Mouse (Mus musculus) neural tube, embryonic 15.5 days (tissue): ENCODE results near the gene Dab1. TPM values are rescaled to one million over a fixed set of nuclear protein-coding genes. Genes with fewer than 3 reads are reported as not detected.

Experiments
- ATAC-seq: fragments of 200-750 bp; cut with Nextera tagmentation; 2 replicates; pipeline ENCODE4 v1.8.0; 2017; ENCODE audit warnings: mild to moderate bottlenecking, moderate TSS enrichment, moderate library complexity; ENCODE audit not compliant: low FRiP score
- H3K27ac ChIP-seq: fragments of 300-500 bp; sonication (generic); replicated peaks from 2 replicates; pipeline ENCODE4 v1.5.1; 2015; ENCODE audit warnings: mild to moderate bottlenecking, inconsistent platforms
- H3K27me3 ChIP-seq: fragments of 300-500 bp; sonication (generic); replicated peaks from 2 replicates; pipeline ENCODE4 v1.6.1; 2015; ENCODE audit warnings: inconsistent platforms
- H3K36me3 ChIP-seq: fragments of 300-500 bp; sonication (generic); 2 replicates; pipeline ENCODE4 v1.6.1; 2015; ENCODE audit warnings: inconsistent platforms
- H3K4me1 ChIP-seq: fragments of 300-500 bp; sonication (generic); 2 replicates; pipeline ENCODE4 v1.6.1; 2015; ENCODE audit warnings: inconsistent platforms
- H3K4me2 ChIP-seq: fragments of 300-500 bp; sonication (generic); 2 replicates; pipeline ENCODE4 v1.6.1; 2015; ENCODE audit warnings: inconsistent platforms, mild to moderate bottlenecking, moderate library complexity
- H3K4me3 ChIP-seq: fragments of 300-500 bp; sonication (generic); replicated peaks from 2 replicates; pipeline ENCODE4 v1.5.1; 2015; ENCODE audit warnings: mild to moderate bottlenecking, inconsistent platforms
- H3K9ac ChIP-seq: fragments of 300-500 bp; sonication (generic); replicated peaks from 2 replicates; pipeline ENCODE4 v1.6.1; 2015; ENCODE audit warnings: mild to moderate bottlenecking, inconsistent platforms
- H3K9me3 ChIP-seq: fragments of 300-500 bp; sonication (generic); replicated peaks from 2 replicates; pipeline ENCODE4 v1.6.1; 2016; ENCODE audit warnings: inconsistent platforms
- WGBS: fragments of 180-500 bp; shearing (Covaris S2); methylation state at CpG from one replicate; pipeline ENCODE4 v1.1.7; 2015; ENCODE audit warnings: mixed read lengths; 5-methylcytosine and 5-hydroxymethylcytosine counted together
- polyA plus RNA-seq: library from polyadenylated mRNA; unstranded; fragments of >200 nt; fragmentation: Nextera tagmentation; extraction: Ambion mirVana; gene quantifications from 2 replicates; pipeline ENCODE4 v1.2.1, GENCODE M21; 2015

Gene Dab1
- polyA plus RNA-seq, 1 experiment from 2014 or later: 57.9 TPM

DNA sequence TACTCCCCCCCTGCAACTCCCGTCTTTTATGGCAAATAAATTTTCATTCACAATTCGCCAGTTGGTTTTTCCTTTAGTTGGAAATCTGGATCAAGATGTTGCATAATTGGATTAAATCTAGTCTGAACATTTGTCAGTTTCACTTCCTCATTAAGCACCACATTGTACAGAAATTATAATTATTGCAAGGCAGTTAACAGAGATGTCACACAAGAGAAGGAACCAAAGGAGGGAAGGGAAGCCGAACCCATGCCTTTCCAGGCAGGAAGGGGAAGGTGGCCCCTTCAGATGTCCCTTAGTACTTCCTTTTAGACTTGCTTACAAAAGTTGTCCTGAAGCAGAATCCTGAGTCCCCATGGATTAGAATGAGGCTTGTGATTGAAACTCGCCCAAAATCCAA is 1078.5 kb downstream of the Dab1 start:
- no peak overlapping the region for H3K27ac ChIP-seq
- H3K9me3 ChIP-seq: no peaks in the 10 kb centered on the region
- no peak overlapping the region for H3K4me3 ChIP-seq
- no peaks in the 10 kb centered on the region for H3K36me3 ChIP-seq
- 55% methylated on average over 4 of the region's 4 CpGs for WGBS
- no peak overlapping the region for H3K9ac ChIP-seq
- no peak overlapping the region for H3K4me2 ChIP-seq
- no peak for ATAC-seq
- peaks cover 15% of the 10 kb centered on the region for H3K4me1 ChIP-seq
- 0 out of 2 replicates have a peak, but pooled peaks cover 2% of the 10 kb centered on the region for H3K27me3 ChIP-seq

DNA sequence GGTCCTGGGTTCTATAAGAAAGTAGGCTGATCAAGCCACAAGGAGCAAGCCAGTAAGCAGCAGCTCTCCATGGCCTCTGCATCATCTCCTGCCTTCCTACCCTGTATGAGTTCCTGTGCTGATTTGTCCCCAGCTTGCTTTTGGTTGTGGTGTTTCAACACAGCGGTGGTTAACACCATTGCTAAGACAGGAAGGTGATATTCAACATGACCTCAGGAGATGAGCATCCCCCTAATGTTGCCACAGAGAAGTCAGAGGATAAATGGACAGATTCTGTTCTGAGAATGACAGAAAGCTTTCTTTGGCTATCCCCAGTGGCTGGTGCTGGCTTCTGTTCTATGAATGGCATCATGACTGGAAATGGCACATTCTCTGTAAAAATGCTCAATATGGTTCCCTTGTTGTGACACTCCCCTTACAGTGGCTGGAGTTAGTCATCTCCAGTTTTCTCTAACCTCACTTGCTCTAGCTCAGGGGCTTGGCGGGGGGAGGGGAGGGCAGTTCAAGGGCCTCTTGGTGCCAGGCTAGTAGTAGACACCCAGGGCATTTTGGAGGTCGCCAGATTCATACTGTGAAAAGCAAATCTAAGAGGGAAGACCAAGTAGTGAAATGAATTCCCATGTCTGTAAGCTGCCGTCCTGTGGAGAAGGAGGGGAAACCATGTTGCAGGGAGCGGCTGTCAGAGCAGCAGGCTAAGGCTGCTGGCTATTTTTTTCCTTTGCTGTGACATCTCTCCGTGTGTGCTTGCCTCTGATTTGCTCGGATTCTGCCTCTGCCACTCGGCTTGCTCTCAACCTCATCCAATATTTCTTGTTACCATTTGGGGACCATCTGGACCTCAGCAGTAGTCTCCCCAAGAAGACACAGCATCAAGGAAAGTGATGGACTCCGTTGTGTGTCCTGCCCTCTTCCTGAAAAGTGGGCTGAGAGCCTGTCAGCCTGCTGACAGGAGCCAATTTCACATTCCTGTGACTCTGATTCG is 1086.8 kb downstream of the Dab1 start:
- peaks cover 10% of the 10 kb centered on the region; the same call in 1 of the 2 replicates for H3K27me3 ChIP-seq
- no peaks in the 10 kb centered on the region for H3K9me3 ChIP-seq
- no peaks in the 10 kb centered on the region for H3K36me3 ChIP-seq
- H3K4me2 ChIP-seq: no peak overlapping the region
- H3K4me1 ChIP-seq: peaks cover 18% of the 10 kb centered on the region
- no peak overlapping the region for H3K4me3 ChIP-seq
- ATAC-seq: no peak
- WGBS: 75% methylated on average over 10 of the region's 10 CpGs
- H3K9ac ChIP-seq: no peak overlapping the region
- H3K27ac ChIP-seq: no peak overlapping the region

GRCm38 (mm10) chr4:104712338-104713083 is 1093.4 kb downstream of the Dab1 start:
- WGBS: 78% methylated on average over 15 of the region's 15 CpGs
- Histone ChIP-seq H3K9ac (no peak overlapping the region), H3K9me3 (no peaks in the 10 kb centered on the region), H3K27ac (no peak overlapping the region), H3K36me3 (no peaks in the 10 kb centered on the region), H3K4me2 (no peak overlapping the region), H3K4me1 (peaks cover 9% of the 10 kb centered on the region), H3K27me3 (peaks cover 10% of the 10 kb centered on the region; the same call in 1 of the 2 replicates), H3K4me3 (no peak overlapping the region)
- no peak for ATAC-seq

DNA sequence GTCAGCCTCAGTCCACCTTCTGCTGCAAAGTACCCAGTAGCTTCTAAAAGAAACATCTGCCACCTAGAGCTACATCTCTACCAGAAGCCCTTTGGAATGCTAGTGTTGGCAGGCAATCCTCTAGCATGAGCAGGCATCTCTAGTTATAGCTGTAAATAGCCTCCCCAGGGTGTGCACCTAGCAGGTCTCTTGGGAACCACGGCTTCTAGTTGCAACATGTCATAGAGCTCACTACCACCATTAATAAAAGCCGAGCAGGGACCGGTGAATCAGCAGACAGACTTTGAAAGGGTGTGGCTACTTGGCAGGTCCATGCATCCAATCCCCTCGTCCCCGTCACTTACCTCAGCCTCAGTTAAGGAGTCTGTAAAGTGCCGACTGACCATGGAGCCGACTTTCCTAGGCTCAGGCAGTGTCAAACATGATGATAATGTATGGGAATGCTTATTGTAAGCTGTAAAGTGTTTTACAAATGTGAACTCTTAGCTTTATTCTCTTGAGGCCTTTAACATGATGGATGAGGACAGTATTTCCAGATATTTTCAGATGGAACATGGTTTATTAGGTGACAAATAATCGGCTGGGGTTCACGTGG is 1095.9 kb downstream of the Dab1 start:
- 66% methylated on average over 9 of the region's 9 CpGs for WGBS
- H3K9ac ChIP-seq: no peak overlapping the region
- H3K27ac ChIP-seq: no peak overlapping the region
- H3K9me3 ChIP-seq: no peaks in the 10 kb centered on the region
- H3K4me3 ChIP-seq: no peak overlapping the region
- H3K4me2 ChIP-seq: no peak overlapping the region
- H3K36me3 ChIP-seq: no peaks in the 10 kb centered on the region
- H3K4me1 ChIP-seq: peaks cover 20% of the 10 kb centered on the region
- no peaks in the 10 kb centered on the region for H3K27me3 ChIP-seq
- ATAC-seq: no peak

GRCm38 (mm10) chr4:104715857-104716256 is 1096.7 kb downstream of the Dab1 start:
- Histone ChIP-seq H3K9ac (no peak overlapping the region), H3K27me3 (no peaks in the 10 kb centered on the region)

DNA sequence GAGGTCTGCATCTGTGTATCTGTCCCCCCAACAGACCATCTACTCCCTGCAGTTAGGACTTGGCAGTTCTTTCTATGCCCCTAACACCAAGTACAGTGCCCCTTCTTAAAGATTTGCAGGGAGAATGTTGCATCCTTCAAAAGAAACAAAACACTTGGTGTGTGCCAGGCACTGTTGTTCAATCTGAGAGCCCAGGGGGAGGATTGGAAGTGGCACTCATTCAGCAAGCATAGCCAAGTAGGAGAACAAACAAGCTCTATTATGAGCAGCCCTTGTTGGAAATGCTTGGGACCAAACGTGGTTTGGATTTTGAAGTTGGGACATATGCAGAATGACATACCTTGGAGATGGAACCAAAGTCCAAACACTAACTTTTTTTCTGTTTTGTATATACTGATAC is 1097.3 kb downstream of the Dab1 start:
- no peak overlapping the region for H3K4me3 ChIP-seq
- 44% methylated on average over 1 of the region's 1 CpGs for WGBS
- no peaks in the 10 kb centered on the region for H3K9me3 ChIP-seq
- H3K27me3 ChIP-seq: no peaks in the 10 kb centered on the region
- ATAC-seq: no peak
- peaks cover 18% of the 10 kb centered on the region for H3K4me1 ChIP-seq
- no peaks in the 10 kb centered on the region for H3K36me3 ChIP-seq
- no peak overlapping the region for H3K9ac ChIP-seq
- H3K27ac ChIP-seq: no peak overlapping the region
- no peak overlapping the region for H3K4me2 ChIP-seq

More at GRCm38 (mm10) chr4:104715857-104716256, 1096.7 kb downstream of the Dab1 start:
- H3K4me1 ChIP-seq: peaks cover 18% of the 10 kb centered on the region
- no peak overlapping the region for H3K27ac ChIP-seq
- ATAC-seq: no peak
- WGBS: 69% methylated on average over 6 of the region's 6 CpGs
- H3K4me2 ChIP-seq: no peak overlapping the region
- H3K36me3 ChIP-seq: no peaks in the 10 kb centered on the region
- no peaks in the 10 kb centered on the region for H3K9me3 ChIP-seq
- no peak overlapping the region for H3K4me3 ChIP-seq

DNA sequence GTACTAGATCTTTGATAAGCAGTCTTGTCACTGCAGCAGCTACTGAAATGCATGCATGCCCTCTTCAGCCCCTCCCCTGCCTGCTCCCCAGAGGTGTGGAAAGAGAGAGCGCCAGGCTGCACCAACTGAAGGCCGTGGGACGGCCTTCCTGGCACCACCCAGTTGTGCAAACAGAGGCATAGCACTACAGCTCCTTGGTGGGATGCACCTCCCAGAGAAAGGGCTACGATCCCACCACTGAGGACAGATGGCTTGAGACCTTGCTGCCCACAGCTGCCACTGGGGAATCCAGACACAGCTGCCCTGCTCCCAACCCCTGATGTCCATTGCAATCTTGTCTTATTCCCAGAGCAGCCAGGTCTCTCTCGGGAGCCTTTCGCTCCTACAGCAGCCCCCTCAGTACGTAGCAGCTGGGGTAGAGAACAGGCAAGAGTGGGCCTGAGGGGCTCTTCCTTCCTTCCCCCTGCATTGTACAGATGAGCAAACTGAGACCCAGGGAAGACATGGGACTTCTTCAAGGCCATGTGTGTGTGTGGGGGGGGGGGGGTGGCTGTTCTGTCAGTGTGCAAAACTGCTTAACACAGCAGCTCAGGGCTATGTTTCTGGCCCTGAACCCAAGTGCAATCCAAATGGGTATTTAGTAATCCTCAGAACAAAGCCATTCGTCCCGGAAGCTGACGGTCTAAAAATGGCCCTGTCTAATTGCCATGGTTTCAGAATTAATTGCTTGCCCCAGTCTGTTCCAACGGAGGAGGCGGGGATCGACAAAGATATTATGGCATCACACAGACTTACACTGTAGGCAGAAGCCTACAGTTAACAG is 1100.0 kb downstream of the Dab1 start:
- Histone ChIP-seq H3K36me3 (no peaks in the 10 kb centered on the region), H3K9ac (no peak overlapping the region), H3K27ac (no peak overlapping the region), H3K9me3 (no peaks in the 10 kb centered on the region), H3K4me3 (no peak overlapping the region), H3K27me3 (no peaks in the 10 kb centered on the region), H3K4me1 (peaks cover 28% of the 10 kb centered on the region), H3K4me2 (no peak overlapping the region)
- WGBS: 23% methylated on average over 13 of the region's 13 CpGs
- no peak for ATAC-seq

- H3K4me1 ChIP-seq: peaks cover 32% of the 10 kb centered on the region
- no peaks in the 10 kb centered on the region for H3K9me3 ChIP-seq
- WGBS: 54% methylated on average over 6 of the region's 6 CpGs
- no peak overlapping the region for H3K9ac ChIP-seq
- no peaks in the 10 kb centered on the region for H3K27me3 ChIP-seq
- H3K4me3 ChIP-seq: no peak overlapping the region
- ATAC-seq: 0 out of 2 replicates have a peak, but pooled peaks have one; percentile 56
- H3K4me2 ChIP-seq: no peak overlapping the region
- H3K27ac ChIP-seq: peak overlapping the region; percentile 24; the same call in 1 of the 2 replicates
- H3K36me3 ChIP-seq: no peaks in the 10 kb centered on the region
These were observed 1104.4 kb downstream of the Dab1 start for GRCm38 (mm10) chr4:104723527-104724045.

DNA sequence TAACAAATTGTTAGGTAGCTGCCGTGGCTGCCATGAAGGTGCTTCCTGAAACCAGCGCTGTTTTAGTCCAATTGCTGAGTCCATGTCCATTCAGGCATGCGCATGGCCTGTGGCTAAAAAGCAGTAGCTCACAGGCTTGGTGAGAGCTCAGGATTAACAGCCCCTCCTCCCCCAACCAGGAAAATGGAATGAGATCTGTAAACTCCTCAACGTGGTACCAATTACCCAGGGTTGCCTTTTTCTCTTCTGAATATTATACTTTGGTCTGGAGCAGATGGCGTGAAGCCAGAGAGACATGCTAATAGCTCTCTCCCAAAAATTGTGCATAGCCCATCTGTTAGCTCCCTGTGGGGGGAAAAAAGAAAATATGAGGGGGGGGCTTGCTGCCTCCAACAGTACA is 1105.1 kb downstream of the Dab1 start:
- ATAC-seq: no peak
- Histone ChIP-seq H3K27ac (peak overlapping the region; percentile 24), H3K27me3 (no peaks in the 10 kb centered on the region), H3K4me3 (no peak overlapping the region), H3K4me2 (no peak overlapping the region), H3K9me3 (no peaks in the 10 kb centered on the region), H3K9ac (no peak overlapping the region), H3K36me3 (no peaks in the 10 kb centered on the region), H3K4me1 (peaks cover 27% of the 10 kb centered on the region)
- WGBS: 51% methylated on average over 5 of the region's 5 CpGs

GRCm38 (mm10) chr4:104725673-104726072 is 1106.5 kb downstream of the Dab1 start:
- Histone ChIP-seq H3K9me3 (no peaks in the 10 kb centered on the region), H3K27me3 (no peaks in the 10 kb centered on the region), H3K9ac (no peak overlapping the region), H3K4me1 (peaks cover 14% of the 10 kb centered on the region), H3K4me2 (no peak overlapping the region), H3K27ac (no peak overlapping the region), H3K36me3 (no peaks in the 10 kb centered on the region), H3K4me3 (no peak overlapping the region)
- no peak for ATAC-seq
- 52% methylated on average over 3 of the region's 3 CpGs for WGBS

- Histone ChIP-seq H3K9me3 (no peaks in the 10 kb centered on the region), H3K27me3 (no peaks in the 10 kb centered on the region), H3K27ac (no peak overlapping the region), H3K36me3 (no peaks in the 10 kb centered on the region), H3K4me2 (no peak overlapping the region), H3K4me3 (no peak overlapping the region), H3K9ac (no peak overlapping the region), H3K4me1 (peaks cover 4% of the 10 kb centered on the region)
- 79% methylated on average over 8 of the region's 8 CpGs for WGBS
- ATAC-seq: no peak
These were observed 1110.0 kb downstream of the Dab1 start for GRCm38 (mm10) chr4:104729185-104729584.
